Mouse (Mus musculus) urinary bladder, postnatal 14 days (tissue): ENCODE results near the gene Sdhb.

Experiments used
- DNase-seq: peaks from one replicate; pipeline ENCODE4 v3.0.0; 2021; ENCODE audit warnings: low spot score

Gene Sdhb

DNA sequence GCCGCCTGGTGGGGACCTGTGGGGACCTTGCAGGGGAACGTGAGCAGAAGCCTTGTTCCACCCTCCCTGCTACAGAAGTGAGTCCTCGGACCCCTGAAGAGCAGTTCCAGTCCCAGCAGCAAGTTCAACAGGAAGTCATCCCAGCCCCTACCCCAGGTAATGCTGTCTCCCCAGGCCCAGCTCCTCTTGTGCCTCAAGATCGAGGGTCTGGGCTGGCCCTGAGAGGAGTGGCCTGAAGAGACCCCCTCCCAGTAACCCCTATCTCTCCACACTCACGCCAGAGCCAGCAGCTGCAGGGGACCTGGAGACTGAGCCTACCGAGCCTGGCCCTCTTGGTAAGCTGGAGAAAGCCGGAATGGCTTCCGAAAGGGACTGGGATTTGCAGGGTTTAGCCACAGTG is 53.1 kb downstream of the Sdhb start:
- no peak for DNase-seq

DNA sequence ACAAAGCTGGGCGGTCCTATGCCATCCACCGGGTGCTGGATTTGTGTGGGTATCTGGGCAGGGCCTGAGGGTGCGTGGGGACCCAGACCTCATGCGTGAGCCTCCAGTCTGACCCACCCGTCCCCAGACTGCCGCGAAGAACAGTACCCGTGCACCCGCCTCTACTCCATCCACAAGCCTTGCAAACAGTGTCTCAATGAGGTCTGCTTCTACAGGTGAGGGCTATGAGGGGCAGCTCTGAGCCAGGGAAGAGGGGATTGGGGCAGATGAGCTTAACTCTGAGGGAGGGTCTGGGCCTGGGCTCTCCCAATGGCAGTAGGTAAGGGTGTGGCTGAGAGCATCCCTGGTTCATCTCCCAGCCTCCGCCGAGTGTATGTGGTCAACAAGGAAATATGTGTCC is 53.9 kb downstream of the Sdhb start:
- no peak for DNase-seq

DNA sequence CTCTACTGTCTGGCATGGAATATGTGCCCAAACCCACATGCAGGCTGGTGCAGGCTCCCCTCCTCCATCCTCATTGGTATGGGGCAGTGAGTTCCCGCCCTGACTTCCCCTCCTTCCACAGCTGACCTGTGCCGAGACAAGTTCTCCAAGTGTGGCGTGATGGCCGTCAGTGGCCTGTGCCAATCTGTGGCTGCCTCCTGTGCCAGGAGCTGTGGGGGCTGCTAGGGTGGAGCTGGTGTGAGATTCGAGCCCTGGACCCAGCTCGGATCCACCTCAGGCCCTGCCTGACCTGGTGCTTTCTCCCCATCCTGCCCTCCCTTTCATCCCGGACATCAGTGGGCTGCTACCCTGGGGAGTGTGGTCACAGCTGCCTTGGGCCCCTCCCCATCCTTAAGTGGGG is 54.4 kb downstream of the Sdhb start:
- no peak for DNase-seq

DNA sequence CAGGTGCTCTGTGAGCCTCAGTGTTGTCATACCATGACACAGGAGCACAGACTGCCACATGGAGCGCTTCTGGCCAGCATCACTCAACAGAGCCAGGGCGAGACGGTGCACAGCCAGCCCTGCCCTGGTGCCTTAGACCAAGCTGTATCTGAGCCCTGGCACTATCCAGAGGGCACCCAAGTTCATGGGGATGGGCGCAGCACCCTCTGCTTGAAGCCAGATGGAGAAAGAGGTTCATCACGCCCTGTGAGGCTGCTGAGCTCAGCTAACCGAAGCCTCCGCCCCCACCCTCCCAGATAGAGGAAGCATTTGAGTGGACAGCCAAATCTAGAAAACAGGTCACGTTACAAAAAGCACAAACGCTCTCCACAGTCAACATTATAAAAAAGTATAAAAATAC is 55.3 kb downstream of the Sdhb start:
- DNase-seq, result no peak

DNA sequence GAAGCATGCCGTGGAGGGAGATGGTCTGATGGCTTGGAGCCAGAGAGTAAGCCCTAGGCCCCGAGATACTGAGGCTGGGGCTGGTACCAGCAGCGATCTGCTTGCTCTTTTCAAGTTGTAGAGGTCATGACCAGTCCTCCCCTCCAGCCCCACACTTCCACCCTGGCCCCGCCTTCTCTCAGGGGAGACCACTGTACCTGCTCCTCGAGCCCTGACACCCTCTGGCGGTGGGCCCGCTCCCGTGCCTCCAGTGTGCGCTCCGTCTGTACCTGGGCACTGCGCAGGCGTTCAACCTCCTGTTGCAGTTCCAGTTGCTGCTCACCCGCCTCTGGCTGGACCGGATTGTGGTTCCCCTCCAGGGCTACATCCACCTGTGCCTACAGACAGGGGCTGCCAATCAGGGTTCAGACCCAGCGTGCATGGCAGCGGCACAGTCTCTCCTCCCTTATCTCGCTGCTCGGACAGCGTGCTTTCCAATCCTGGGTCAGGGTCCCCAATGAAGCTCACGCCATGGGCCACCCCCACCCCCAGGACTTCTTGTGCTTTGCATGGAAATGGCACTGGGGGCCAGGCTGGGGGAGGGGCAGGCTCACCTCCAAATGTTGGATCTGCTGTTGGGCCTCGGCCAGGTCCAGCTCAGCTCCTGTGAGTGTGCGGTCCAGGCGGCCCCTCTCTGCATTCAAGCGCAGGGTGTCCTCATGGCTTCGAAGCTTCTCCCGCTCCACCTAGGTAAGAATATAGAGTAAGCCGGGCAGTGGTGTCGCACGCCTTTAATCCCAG is 56.8 kb downstream of the Sdhb start:
- no peak for DNase-seq

DNA sequence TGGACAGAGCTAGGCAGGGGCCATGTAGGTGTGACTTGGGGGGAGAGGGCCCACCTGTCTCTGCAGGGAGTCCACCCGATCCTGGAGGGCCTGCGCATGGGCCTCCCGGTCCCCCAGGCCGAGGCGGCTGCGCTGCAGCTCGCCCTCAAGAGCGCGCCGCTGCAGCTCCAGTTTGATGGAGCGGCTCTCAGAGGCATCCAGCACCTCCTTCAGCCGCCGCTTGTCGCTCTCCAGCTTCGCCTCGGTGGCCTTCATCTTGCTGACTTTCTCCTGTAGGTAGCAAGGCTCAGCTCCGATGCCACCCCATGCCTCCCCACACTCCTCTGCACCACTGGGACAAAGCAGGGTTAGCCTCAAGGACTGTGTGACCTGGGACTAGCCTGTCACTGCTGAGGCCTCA is 59.2 kb downstream of the Sdhb start:
- DNase-seq, result no peak

DNA sequence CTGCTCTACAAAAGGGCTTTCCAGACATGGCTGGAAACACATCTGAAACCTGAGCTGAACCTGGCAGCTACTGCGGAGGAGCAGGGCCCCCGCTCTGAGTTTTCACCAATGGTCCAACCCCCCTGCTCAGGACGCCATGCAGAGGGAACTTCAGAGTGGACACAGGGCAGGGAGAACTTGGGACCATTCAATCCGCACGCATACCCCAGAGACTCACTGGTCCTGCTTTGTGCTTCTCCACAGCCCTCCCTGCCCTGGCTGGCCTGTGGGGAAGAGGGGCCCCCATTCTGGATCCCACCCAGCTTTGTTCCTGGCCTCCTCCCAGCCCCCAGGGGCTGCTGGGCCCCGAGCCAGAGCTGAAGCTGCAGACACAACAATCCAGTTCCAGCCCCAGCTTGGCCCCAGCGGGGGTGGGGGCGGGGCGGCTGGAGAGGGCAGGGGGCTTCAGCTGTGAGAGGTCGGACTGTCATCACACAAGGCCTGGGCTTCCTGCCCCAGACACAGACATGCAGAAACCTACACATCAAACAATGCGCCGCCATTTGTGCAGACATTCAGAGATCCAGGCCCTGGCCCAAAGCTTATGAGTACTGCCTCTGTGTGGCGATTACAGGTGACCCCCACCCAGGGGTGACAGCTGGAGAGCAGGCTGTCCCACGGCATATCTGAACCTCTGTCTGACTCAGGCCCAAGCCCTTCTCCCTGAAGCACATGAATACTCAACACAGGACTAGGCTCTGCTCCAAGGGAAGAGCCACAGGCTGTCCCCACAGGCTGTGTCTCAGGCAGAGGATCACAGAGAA is 60.0 kb downstream of the Sdhb start:
- DNase-seq, result no peak

DNA sequence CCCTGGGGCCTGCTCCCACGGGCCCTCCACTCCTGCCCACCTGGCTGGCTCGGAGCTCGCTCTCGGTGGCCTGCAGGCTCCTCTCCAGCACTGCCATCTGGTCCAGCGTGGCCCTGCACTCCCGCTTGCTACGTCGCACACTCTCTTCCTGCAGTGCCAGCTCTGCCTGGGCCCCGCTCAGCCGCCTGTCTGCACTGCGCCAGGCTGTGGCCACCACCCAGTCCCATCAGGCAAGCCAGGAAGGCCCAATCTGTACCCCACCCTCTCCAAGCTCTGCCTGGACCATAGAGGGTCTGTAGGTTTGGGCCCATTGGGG is 60.6 kb downstream of the Sdhb start:
- no peak for DNase-seq

DNA sequence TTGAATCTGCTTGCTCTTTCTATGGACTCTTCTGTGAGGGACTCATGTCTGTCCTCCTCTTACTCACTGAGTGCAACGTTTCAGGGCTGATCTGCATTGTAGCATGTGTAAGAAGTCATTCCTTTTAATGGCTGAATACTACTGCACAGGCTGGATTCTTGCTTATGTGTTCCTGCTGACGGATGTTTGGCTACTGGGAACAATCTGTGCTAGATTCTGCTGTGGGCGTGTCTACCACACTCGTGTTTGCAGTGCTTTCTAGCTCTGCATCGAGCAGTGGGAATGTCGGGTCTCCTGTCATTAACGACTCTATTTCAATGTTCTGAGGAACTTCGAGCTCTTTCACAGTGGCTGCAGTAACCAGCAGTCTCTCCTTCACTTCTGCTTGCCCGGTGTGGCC is 63.0 kb downstream of the Sdhb start:
- no peak for DNase-seq

DNA sequence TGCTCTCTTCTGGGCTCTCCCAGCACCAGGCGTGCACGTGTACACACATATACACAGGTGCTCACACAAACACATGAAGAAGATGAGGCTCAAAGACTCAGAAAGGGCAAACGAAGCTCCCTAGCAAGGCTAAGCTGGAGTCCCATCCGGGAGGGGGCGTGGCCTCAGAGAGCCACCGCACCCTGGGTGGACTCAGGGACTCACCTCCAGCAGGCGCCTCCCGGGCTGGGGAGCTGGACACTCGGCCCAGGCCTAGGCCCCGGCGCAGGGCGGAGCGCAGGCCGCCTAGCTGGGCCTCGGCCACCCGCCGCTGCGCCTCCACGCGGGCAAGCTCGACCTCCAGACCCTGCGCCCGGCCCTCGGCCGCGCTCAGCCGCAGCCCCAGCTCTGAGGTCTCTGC is 64.0 kb downstream of the Sdhb start:
- no peak for DNase-seq
